Mouse (Mus musculus) MEL (cell line): ENCODE data around the gene 4931406P16Rik.

Source experiments
- CTCF ChIP-seq, 3 experiments: IDR thresholded peaks in 2 of 3; conservative IDR thresholded peaks in 1 of 3; 2 replicates each; pipeline ENCODE4 v1.5.1; 2011 to 2012; ENCODE audit warnings: low read length in 3 of 3, low read depth in 2 of 3, mild to moderate bottlenecking in 2 of 3, improper control_type of control experiment in 1 of 3, inconsistent platforms in 1 of 3, mixed read lengths in 1 of 3, moderate library complexity in 1 of 3; ENCODE audit not compliant: control insufficient read depth in 1 of 3, insufficient read depth in 1 of 3, poor library complexity in 1 of 3, severe bottlenecking in 1 of 3
- EP300 ChIP-seq, 2 experiments: IDR thresholded peaks; 2 replicates each; pipeline ENCODE4 v1.6.1; 2011; ENCODE audit warnings: improper control_type of control experiment in 2 of 2, low read length in 2 of 2, low read depth in 1 of 2, mild to moderate bottlenecking in 1 of 2
- GATA1 ChIP-seq: IDR thresholded peaks from 2 replicates; pipeline ENCODE4 v1.6.1; 2011; ENCODE audit warnings: low read depth, low read length, improper control_type of control experiment
- POLR2A ChIP-seq, 2 experiments: IDR thresholded peaks; 2 replicates each; pipeline ENCODE4 v1.6.1; 2011 to 2012; ENCODE audit warnings: low read length in 2 of 2, mild to moderate bottlenecking in 2 of 2, control low read depth in 1 of 2, improper control_type of control experiment in 1 of 2, low read depth in 1 of 2, moderate library complexity in 1 of 2; ENCODE audit not compliant: control insufficient read depth in 1 of 2, insufficient read depth in 1 of 2, poor library complexity in 1 of 2

DNA sequence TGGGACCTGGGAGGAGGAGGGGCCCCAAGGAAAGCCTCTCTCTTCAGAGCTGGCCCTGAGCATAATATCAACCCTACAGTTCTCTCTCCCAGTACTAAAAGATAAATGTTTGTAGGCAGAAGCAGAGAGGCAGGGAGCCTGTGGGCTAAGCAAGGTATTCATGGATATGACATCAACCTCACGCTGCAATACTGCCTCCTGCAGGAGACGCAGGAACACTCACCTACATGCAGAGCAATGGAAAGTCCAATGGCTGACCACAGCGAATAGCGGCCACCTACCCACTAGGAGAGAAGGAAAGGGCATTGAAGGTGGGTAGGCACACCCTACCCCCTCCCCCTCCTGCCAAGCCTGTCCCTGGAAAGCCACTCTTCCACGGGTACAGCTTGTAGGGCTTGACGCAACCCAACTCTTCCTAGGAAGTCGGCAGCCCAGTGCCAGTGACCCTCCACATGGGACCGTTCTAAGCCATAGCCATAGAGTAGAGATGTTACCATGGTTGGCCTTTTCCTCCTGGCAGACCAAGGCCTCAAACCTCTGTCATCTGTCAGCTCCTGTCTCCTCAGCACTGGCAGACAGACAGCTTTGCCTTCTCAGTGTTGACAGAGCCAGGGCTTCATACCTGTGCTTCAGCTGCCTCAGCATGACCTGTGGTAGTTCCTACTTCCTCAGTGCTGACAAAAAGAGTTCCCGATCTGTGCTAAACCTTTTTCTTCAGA, 105.2 kb downstream of the 4931406P16Rik start:
- TF ChIP-seq GATA1 (no peak), EP300 (IDR thresholded peaks at IDR 0.05; ENCODE audit: low read depth in 1 of 2, low read length in 2 of 2) (no peak), CTCF (IDR thresholded peaks at IDR 0.05 in 2 of 3, conservative IDR thresholded peaks at IDR 0.05 in 1 of 3; ENCODE audit: control insufficient read depth in 1 of 3, insufficient read depth in 1 of 3, low read depth in 2 of 3, low read length in 3 of 3, poor library complexity in 1 of 3, severe bottlenecking in 1 of 3) (peak; percentile 31 to 40 (median 40); a peak in 4 of 6 replicates), POLR2A (IDR thresholded peaks at IDR 0.05; ENCODE audit: control insufficient read depth in 1 of 2, insufficient read depth in 1 of 2, low read depth in 1 of 2, low read length in 2 of 2, poor library complexity in 1 of 2) (no peak)
